Mouse (Mus musculus) stomach, embryonic 15.5 days (tissue): ENCODE results near the gene Ggcx. TPM values are rescaled to one million over a fixed set of nuclear protein-coding genes. Genes with fewer than 3 reads are reported as not detected.
A peak's percentile ranks its signal among the peaks of the same experiment; 100 is the strongest.

ENCODE experiments used
- ATAC-seq: fragments of 200-750 bp; cut with Nextera tagmentation; 2 replicates; pipeline ENCODE4 v1.8.0; 2017; ENCODE audit warnings: low read depth, moderate number of reproducible peaks, moderate TSS enrichment; ENCODE audit not compliant: insufficient read depth, low FRiP score
- H3K27ac ChIP-seq: fragments of 300-500 bp; sonication (generic); 2 replicates; pipeline ENCODE4 v1.5.1; 2015; ENCODE audit warnings: mild to moderate bottlenecking, inconsistent platforms
- H3K27me3 ChIP-seq: fragments of 300-500 bp; sonication (generic); replicated peaks from 2 replicates; pipeline ENCODE4 v1.6.1; 2015; ENCODE audit warnings: inconsistent platforms
- H3K36me3 ChIP-seq: fragments of 300-500 bp; sonication (generic); 2 replicates; pipeline ENCODE4 v1.6.1; 2015; ENCODE audit warnings: inconsistent platforms
- H3K4me1 ChIP-seq: fragments of 300-500 bp; sonication (generic); 2 replicates; pipeline ENCODE4 v1.6.1; 2015; ENCODE audit warnings: inconsistent platforms
- H3K4me2 ChIP-seq: fragments of 300-500 bp; sonication (generic); 2 replicates; pipeline ENCODE4 v1.6.1; 2015; ENCODE audit warnings: mild to moderate bottlenecking, inconsistent platforms
- H3K4me3 ChIP-seq: fragments of 300-500 bp; sonication (generic); replicated peaks from 2 replicates; pipeline ENCODE4 v1.5.1; 2015; ENCODE audit warnings: inconsistent platforms
- H3K9ac ChIP-seq: fragments of 300-500 bp; sonication (generic); 2 replicates; pipeline ENCODE4 v1.6.1; 2015; ENCODE audit warnings: inconsistent platforms
- H3K9me3 ChIP-seq: fragments of 300-500 bp; sonication (generic); 2 replicates; pipeline ENCODE4 v1.6.1; 2016; ENCODE audit warnings: inconsistent platforms
- WGBS: fragments of 180-500 bp; shearing (Covaris S2); methylation state at CpG from one replicate; pipeline ENCODE4 v1.1.7; 2015; 5-methylcytosine and 5-hydroxymethylcytosine counted together
- polyA plus RNA-seq: library from polyadenylated mRNA; unstranded; fragments of >200 nt; fragmentation: Nextera tagmentation; extraction: Ambion mirVana; gene quantifications from 2 replicates; pipeline ENCODE4 v1.2.1, GENCODE M21; 2015

The Ggcx gene
- polyA plus RNA-seq = 30.4 and 39.5 TPM in 2 replicates

DNA sequence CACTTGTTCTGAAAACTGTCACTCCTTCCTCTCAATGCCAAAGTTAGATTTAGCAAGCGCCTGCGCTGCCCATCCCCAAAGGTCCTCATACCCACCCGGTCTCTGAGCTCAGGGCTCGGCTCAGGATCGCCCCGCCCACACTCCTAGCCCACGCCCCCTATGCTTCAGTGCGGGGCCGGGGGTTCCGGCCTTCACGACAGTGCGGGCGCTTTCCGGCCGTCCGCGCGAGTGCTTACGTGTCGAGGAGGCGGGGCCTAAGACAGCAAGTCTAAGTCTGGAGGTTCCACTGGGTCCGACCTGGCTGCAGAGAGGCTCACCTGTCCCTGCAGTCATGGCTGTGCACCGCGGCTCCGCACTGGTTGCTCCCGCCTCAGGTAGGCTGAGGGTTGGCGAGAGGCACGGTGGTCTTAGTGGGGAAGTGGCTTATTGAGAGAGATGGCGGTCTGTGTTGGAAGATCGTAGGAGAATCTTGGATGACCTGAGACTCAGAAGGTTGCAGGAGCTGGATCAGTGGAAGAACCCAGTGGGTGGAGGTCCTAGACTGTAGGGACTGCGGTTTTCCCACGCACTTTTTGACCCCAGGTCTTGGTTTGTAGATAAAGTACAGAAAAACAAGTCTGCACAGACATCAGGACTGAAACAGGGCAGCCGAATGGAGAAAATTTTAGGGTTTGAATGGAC is at the start of gene Ggcx:
Gene Ggcx (plus strand): TSS at position 233 of the 681 bp plus-strand sequence.
- peak; percentile 94 for ATAC-seq
- peak within 1 kb of the TSS; percentile 86 for H3K4me3 ChIP-seq
- WGBS = 2% methylated on average over 33 of the region's 33 CpGs
- H3K4me2 ChIP-seq = peak within 1 kb of the TSS; percentile 67
- H3K9ac ChIP-seq = peak within 1 kb of the TSS; percentile 72
- H3K27ac ChIP-seq = peak within 1 kb of the TSS; percentile 53
- H3K36me3 ChIP-seq = peaks cover 16% of the 10 kb centered on the region; the same call in 1 of the 2 replicates
- no peaks in the 10 kb centered on the region for H3K27me3 ChIP-seq
- peaks cover 18% of the 10 kb centered on the region for H3K4me1 ChIP-seq
- no peaks in the 10 kb centered on the region for H3K9me3 ChIP-seq

DNA sequence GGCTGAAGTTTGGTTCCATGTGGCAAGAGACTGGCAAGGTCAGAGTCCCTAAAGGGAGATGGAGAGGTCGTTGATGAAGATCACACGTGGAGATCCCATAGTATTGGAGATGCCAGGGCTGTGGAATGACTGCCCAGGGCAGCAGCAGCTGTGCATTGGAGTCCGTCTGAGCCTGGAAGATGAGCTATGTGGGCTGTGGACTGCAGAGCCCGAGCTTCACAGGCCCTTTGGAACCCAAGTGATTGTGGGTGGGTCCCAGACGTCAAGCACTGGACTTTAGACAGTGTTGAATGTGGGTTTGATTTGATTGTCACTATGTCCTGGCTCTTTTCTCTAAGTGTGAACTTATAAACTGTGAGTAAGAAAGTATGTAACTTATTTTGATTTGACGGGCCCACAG is 49.1 kb upstream of the Ggcx start:
- WGBS = 68% methylated on average over 6 of the region's 6 CpGs
- Histone ChIP-seq H3K4me3 (no peak overlapping the region), H3K9ac (no peak overlapping the region), H3K4me1 (peaks cover 21% of the 10 kb centered on the region), H3K9me3 (no peaks in the 10 kb centered on the region), H3K27ac (no peak overlapping the region), H3K4me2 (no peak overlapping the region), H3K27me3 (no peaks in the 10 kb centered on the region), H3K36me3 (no peaks in the 10 kb centered on the region)
- ATAC-seq = no peak

DNA sequence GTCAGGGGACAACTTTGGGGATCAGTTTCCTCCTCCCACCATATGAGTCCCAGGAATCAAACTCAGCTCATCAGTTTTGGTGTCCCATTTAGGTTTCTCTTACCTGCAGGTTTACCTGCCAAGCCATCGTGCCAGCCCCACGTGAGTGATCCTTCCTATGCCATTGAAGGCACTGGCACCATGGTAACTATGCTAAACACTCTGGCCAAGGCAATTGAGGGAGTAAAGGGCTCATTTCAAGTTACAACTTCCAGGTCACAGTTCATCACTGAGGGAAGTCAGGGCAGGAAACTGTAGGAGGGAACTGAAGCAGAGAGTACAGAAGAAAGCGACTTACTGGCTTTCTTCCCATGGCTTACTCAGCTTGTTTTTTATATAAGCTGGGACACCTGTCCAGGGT is 47.8 kb upstream of the Ggcx start:
- H3K27ac ChIP-seq = no peak overlapping the region

DNA sequence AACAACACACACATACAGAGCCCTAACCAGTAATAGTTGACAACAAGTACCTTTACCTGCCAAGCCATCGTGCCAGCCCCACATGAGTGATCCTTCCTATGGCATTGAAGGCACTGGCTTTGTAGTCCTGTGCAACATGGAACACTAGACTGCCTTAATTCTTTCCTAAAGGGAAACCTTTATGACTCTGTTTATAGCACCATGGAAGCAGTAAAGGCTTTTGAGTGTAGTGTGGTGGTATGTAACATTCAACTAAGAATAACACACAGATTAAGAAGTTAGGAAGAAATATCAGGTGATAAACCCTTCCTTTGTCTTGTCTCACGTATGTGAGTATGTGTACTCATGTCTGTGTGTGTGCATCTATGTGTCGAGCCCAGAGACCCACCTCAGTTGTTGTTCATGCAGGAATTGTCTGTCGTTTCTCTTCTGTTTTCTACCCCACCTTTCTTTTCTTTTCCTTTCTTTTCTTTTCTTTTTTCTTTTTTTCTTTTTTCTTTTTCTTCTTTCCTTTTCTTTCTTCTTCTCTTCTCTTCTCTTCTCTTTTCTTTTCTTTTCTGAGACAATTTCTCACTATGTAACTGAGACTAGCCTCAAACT is 47.2 kb upstream of the Ggcx start, which contains the start of gene Rnf181:
Gene Rnf181 (minus strand): TSS at position 113 of the 600 bp plus-strand sequence.
- Histone ChIP-seq H3K4me2 (no peak within 1 kb of the TSS), H3K4me1 (peaks cover 7% of the 10 kb centered on the region), H3K27ac (no peak within 1 kb of the TSS), H3K4me3 (no peak within 1 kb of the TSS), H3K27me3 (no peaks in the 10 kb centered on the region), H3K9me3 (no peaks in the 10 kb centered on the region), H3K36me3 (no peaks in the 10 kb centered on the region), H3K9ac (no peak within 1 kb of the TSS)
- WGBS = 75% methylated on average over 4 of the region's 4 CpGs
- no peak for ATAC-seq

More for the DNA sequence above, 47.8 kb upstream of the Ggcx start:
- no peak overlapping the region for H3K4me3 ChIP-seq
- H3K4me2 ChIP-seq = no peak overlapping the region
- H3K27me3 ChIP-seq = no peaks in the 10 kb centered on the region
- no peak overlapping the region for H3K9ac ChIP-seq
- H3K36me3 ChIP-seq = no peaks in the 10 kb centered on the region
- no peaks in the 10 kb centered on the region for H3K9me3 ChIP-seq
- WGBS = 62% methylated on average over 3 of the region's 3 CpGs
- no peak for ATAC-seq
- H3K4me1 ChIP-seq = peaks cover 12% of the 10 kb centered on the region

DNA sequence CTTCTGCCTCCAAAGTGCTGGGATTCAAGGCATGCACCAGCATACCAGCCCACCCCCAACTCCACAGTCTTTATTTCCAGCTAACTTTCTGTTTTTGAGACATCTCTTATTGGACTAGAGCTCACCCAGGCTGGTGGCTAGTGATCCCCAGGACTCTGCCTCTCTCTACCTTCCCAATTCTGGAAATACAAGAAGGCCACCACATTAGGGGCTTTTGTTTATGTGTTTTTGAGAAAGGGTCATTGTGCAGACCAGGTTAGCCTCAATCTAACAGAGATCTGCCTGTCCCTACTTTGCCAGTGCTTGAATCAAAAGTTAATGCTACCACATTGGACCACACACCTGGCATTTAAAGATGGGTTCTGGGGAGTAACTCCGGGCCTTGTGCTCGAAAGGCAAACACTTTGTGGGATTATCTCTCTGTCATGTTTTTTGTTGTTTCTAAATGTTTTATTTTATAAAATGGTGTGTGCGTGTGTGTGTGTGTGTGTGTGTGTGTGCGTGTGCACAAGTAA is 46.6 kb upstream of the Ggcx start:
- H3K36me3 ChIP-seq = no peaks in the 10 kb centered on the region
- no peak overlapping the region for H3K4me3 ChIP-seq
- WGBS = 66% methylated on average over 4 of the region's 4 CpGs
- peaks cover 7% of the 10 kb centered on the region for H3K4me1 ChIP-seq
- H3K4me2 ChIP-seq = no peak overlapping the region
- no peak for ATAC-seq
- H3K9ac ChIP-seq = no peak overlapping the region
- H3K27me3 ChIP-seq = no peaks in the 10 kb centered on the region
- H3K27ac ChIP-seq = no peak overlapping the region
- H3K9me3 ChIP-seq = no peaks in the 10 kb centered on the region

DNA sequence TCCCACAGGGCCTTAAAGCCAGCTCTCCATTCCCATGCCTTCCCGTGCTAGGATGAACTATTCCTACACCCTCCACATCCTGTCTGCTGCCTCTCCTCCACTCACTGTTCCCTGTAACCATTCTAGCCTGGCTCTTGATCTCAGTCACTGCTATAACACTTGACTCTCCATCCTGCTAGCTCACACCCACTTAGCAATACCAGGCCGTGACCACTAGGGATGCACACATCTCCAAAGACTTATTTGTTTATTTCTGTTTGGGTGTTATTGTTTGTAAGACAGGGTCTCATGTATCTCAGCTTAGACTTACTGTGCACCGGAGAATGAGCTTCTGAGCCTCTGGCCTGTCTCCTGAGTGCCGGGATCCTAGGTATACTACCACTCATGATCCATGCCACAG is 44.6 kb upstream of the Ggcx start:
- Histone ChIP-seq H3K9ac (no peak overlapping the region), H3K4me3 (no peak overlapping the region), H3K9me3 (no peaks in the 10 kb centered on the region), H3K4me2 (no peak overlapping the region), H3K36me3 (no peaks in the 10 kb centered on the region), H3K27ac (no peak overlapping the region), H3K4me1 (peaks cover 12% of the 10 kb centered on the region), H3K27me3 (no peaks in the 10 kb centered on the region)
- WGBS = 77% methylated on average over 4 of the region's 4 CpGs
- ATAC-seq = no peak

DNA sequence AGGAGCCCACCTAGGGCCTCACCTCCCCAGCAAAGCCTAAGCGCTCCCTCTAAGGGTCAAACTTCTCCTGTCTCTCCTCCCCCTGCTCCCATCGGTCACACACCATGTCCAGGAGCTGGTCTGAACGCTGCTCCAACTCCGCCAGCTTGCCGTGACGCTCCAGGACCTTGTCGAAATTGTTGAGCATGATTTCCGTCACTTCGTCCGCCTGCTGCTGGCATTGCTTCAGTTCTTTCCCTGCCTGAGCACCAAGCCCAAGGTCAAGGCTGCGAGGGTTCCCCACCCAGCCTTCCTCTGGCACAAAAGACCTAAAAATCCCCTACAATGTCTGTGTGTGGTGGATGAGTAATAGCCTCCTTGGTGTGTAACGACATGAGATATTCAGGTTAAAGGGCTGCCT is 44.0 kb upstream of the Ggcx start:
- Histone ChIP-seq H3K27me3 (no peaks in the 10 kb centered on the region), H3K4me2 (no peak overlapping the region), H3K9me3 (no peaks in the 10 kb centered on the region), H3K4me1 (peaks cover 12% of the 10 kb centered on the region), H3K36me3 (no peaks in the 10 kb centered on the region), H3K9ac (no peak overlapping the region), H3K27ac (no peak overlapping the region), H3K4me3 (no peak overlapping the region)
- 75% methylated on average over 12 of the region's 12 CpGs for whole genome bisulfite sequencing
- no peak for ATAC-seq

DNA sequence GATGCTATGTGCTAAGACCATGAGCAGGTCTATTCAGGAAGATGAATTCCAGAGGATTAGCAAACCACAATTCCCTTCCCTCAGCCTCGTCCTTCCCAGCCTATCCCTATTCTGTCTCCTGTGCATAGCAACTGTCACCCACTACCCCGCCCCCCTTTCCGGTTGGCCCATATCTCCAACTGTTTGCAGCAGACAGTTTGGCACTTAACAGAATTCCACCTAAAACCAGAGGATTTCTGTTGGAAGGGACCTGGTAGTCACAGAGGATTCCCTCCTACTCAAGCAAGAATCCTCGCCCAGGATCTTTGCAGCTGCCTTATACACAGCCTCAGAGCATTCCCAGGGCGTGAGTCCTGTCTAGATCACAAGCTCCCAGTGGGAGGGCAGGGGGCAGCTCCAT is 43.0 kb upstream of the Ggcx start:
- Histone ChIP-seq H3K27ac (peak overlapping the region; percentile 79), H3K4me1 (peaks cover 12% of the 10 kb centered on the region), H3K4me3 (no peak overlapping the region), H3K9ac (no peak overlapping the region), H3K27me3 (no peaks in the 10 kb centered on the region), H3K9me3 (no peaks in the 10 kb centered on the region), H3K36me3 (no peaks in the 10 kb centered on the region), H3K4me2 (no peak overlapping the region; the same call in 1 of the 2 replicates)
- 38% methylated on average over 5 of the region's 5 CpGs for WGBS
- ATAC-seq = 0 out of 2 replicates have a peak, but pooled peaks have one; percentile 11

DNA sequence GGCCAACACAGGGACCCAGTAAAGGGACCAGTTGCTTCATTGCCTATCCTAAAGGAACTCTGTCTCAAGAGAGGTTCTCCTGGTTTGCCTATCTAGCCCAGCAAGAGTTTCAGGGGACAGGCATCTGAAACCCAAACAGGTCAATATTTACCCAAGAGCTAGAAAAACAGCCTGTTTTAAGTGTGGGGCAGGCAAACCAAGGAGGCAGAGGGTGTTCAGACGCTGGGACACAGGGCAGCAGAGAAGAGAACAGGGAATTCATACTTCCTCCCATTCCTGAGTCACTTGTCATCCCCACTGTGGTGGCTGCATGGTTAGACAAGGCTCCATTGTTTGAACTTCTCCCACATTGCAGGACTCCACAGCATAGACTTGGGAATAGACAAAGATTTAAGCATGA is 42.5 kb upstream of the Ggcx start:
- Histone ChIP-seq H3K27me3 (no peaks in the 10 kb centered on the region), H3K4me2 (no peak overlapping the region), H3K4me1 (peaks cover 12% of the 10 kb centered on the region), H3K36me3 (no peaks in the 10 kb centered on the region), H3K9ac (no peak overlapping the region), H3K27ac (peak overlapping the region; percentile 79), H3K9me3 (no peaks in the 10 kb centered on the region), H3K4me3 (no peak overlapping the region)
- WGBS = 20% methylated on average over 1 of the region's 1 CpGs
- 0 out of 2 replicates have a peak, but pooled peaks have one; percentile 57 for ATAC-seq

DNA sequence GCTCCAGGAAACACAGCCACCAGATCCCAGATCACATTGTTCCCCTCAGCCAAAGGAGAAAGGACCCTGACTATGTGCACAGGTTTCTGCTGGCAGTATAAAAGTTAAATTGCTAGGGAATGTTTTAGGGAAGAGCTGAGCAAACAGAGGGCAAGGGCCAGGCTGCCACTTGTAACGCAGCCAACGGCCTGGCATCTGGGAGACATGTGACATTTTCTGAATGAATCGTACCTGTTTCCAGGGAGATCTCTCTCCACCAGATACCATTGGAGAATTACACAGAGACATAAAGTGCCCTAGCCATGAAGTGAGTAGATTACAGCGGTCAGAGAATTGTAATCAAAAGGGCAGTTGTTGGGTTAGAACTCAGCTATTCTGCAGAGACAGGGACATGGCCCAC is 40.9 kb upstream of the Ggcx start:
- Histone ChIP-seq H3K4me1 (peaks cover 12% of the 10 kb centered on the region), H3K9me3 (no peaks in the 10 kb centered on the region), H3K9ac (no peak overlapping the region), H3K27ac (no peak overlapping the region), H3K4me3 (no peak overlapping the region), H3K27me3 (no peaks in the 10 kb centered on the region), H3K4me2 (no peak overlapping the region), H3K36me3 (no peaks in the 10 kb centered on the region)
- 77% methylated on average over 4 of the region's 4 CpGs for WGBS
- no peak for ATAC-seq

DNA sequence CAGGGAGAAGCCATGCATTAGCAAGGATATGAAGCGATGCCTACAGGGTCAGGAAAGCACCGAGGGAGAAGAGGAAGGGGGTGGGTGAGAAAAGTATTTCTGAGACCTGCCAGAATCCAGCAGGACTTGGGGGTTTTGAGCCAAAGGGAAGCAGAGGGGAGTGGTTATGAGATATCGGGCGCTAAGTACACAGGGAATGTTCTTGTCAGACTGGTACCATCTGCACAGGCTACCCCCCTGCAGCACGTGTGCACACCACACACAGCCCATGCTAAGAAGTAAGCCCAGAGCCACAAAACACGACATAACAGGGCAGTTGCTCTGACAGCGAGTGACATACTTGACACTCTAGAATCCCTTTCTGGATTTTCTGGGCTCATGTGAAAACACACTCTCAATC is 39.9 kb upstream of the Ggcx start:
- peak; percentile 47; the same call in 1 of the 2 replicates for ATAC-seq
- H3K9ac ChIP-seq = no peak overlapping the region
- H3K27ac ChIP-seq = no peak overlapping the region
- no peaks in the 10 kb centered on the region for H3K27me3 ChIP-seq
- H3K9me3 ChIP-seq = no peaks in the 10 kb centered on the region
- H3K4me1 ChIP-seq = peaks cover 12% of the 10 kb centered on the region
- H3K4me2 ChIP-seq = no peak overlapping the region
- 39% methylated on average over 7 of the region's 7 CpGs for WGBS
- H3K36me3 ChIP-seq = no peaks in the 10 kb centered on the region
- H3K4me3 ChIP-seq = no peak overlapping the region

DNA sequence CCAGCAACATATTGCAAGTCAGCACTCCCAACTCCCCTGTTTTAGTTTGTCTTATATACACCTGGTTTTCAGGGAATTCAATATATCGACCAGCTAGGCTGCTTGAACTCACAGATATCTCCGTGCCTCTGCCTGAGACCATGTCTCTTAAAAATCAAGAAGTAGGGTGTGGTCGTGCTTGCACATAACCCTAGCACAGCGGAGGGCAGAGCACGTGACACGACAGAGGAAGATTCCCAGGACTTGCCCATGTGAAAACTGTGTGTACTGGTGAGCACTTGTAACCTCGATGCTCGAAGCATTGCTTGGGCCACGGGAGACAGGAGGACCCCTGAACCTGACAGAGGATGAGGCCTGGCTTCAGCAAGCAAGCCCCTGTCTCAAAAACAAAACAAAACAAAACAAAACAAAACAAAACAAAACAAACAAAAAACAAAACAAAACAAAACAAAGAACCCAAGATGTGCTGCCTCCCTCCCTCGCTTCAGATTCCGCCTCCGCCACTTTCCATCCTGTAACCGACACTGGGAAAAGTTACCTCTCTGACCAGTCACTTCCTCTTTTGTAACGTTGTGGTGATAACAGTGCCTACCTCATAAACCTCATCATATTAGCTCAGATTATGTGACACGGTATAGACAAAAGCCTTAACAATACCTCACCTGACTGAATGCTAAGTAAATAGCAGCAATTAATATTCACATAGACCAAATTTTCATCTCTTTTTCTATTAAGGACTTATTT is 39.1 kb upstream of the Ggcx start:
- 68% methylated on average over 15 of the region's 15 CpGs for WGBS
- H3K4me1 ChIP-seq = peaks cover 7% of the 10 kb centered on the region
- H3K4me2 ChIP-seq = no peak overlapping the region
- no peak overlapping the region for H3K9ac ChIP-seq
- no peak overlapping the region for H3K4me3 ChIP-seq
- peak; percentile 54; the same call in 1 of the 2 replicates for ATAC-seq
- no peak overlapping the region for H3K27ac ChIP-seq
- no peaks in the 10 kb centered on the region for H3K9me3 ChIP-seq
- no peaks in the 10 kb centered on the region for H3K27me3 ChIP-seq
- no peaks in the 10 kb centered on the region for H3K36me3 ChIP-seq
